Mouse (Mus musculus): Measurements from ENCODE around the gene Thoc7. TPM values are rescaled to one million over a fixed set of nuclear protein-coding genes. Genes with fewer than 3 reads are reported as not detected.

The Thoc7 gene
- polyA plus RNA-seq, 1 experiment from 2014 or later: 198 TPM

- H3K9me3 ChIP-seq (ENCODE audit: control insufficient read depth, low read length): no peaks in the 10 kb centered on the region
- no peak overlapping the region for H3K4me3 ChIP-seq (ENCODE audit: low read depth, low read length)
- ATAC-seq (replicated peaks; ENCODE audit: low FRiP score, low TSS enrichment, low read depth) (no peak), DNase-seq (ENCODE audit: low spot score) (no peak)
- H3K27me3 ChIP-seq (replicated peaks; ENCODE audit: control insufficient read depth, insufficient read depth, low read length): no peaks in the 10 kb centered on the region
- no peak overlapping the region for H3K4me2 ChIP-seq (ENCODE audit: low read length)
- no peak overlapping the region for H3K9ac ChIP-seq (ENCODE audit: low read length)
- H3K4me1 ChIP-seq (replicated peaks; ENCODE audit: control insufficient read depth, insufficient read depth, low read length): no peaks in the 10 kb centered on the region
- WGBS: 65% methylated on average over 4 of the region's 4 CpGs
- no peaks in the 10 kb centered on the region for H3K36me3 ChIP-seq (ENCODE audit: control insufficient read depth, insufficient read depth, low read length)
- no peak overlapping the region for H3K27ac ChIP-seq (ENCODE audit: low read depth)
Observed at GRCm38 (mm10) chr14:13915207-13915606, 46.4 kb downstream of the Thoc7 start.

GRCm38 (mm10) chr14:13914387-13915082, 47.1 kb downstream of the Thoc7 start, which contains the start of gene Gm281:
Gene Gm281, minus strand, starts transcription at chr14:13914478.
- Histone ChIP-seq H3K4me1 (replicated peaks; ENCODE audit: control insufficient read depth, insufficient read depth, low read length) (no peaks in the 10 kb centered on the region), H3K4me3 (ENCODE audit: low read depth, low read length) (no peak within 1 kb of the TSS), H3K9ac (ENCODE audit: low read length) (no peak within 1 kb of the TSS), H3K9me3 (ENCODE audit: control insufficient read depth, low read length) (no peaks in the 10 kb centered on the region), H3K27ac (ENCODE audit: low read depth) (no peak within 1 kb of the TSS), H3K4me2 (ENCODE audit: low read length) (no peak within 1 kb of the TSS), H3K36me3 (ENCODE audit: control insufficient read depth, insufficient read depth, low read length) (no peaks in the 10 kb centered on the region), H3K27me3 (replicated peaks; ENCODE audit: control insufficient read depth, insufficient read depth, low read length) (no peaks in the 10 kb centered on the region)
- ATAC-seq (replicated peaks; ENCODE audit: low FRiP score, low TSS enrichment, low read depth) (no peak), DNase-seq (ENCODE audit: low spot score) (no peak)
- 59% methylated on average over 1 of the region's 1 CpGs for WGBS

- no peak overlapping the region for H3K27ac ChIP-seq (ENCODE audit: low read depth)
- no peaks in the 10 kb centered on the region for H3K36me3 ChIP-seq (ENCODE audit: control insufficient read depth, insufficient read depth, low read length)
- H3K27me3 ChIP-seq (replicated peaks; ENCODE audit: control insufficient read depth, insufficient read depth, low read length): no peaks in the 10 kb centered on the region
- DNase-seq (ENCODE audit: low spot score): no peak
- no peaks in the 10 kb centered on the region for H3K4me1 ChIP-seq (replicated peaks; ENCODE audit: control insufficient read depth, insufficient read depth, low read length)
- no peak overlapping the region for H3K4me3 ChIP-seq (ENCODE audit: low read depth, low read length)
- no peak for ATAC-seq (replicated peaks; ENCODE audit: low FRiP score, low TSS enrichment, low read depth)
- H3K9ac ChIP-seq (ENCODE audit: low read length): no peak overlapping the region
- no peak overlapping the region for H3K4me2 ChIP-seq (ENCODE audit: low read length)
- H3K9me3 ChIP-seq (ENCODE audit: control insufficient read depth, low read length): no peaks in the 10 kb centered on the region
- WGBS: 91% methylated on average over 2 of the region's 2 CpGs
Observed at GRCm38 (mm10) chr14:13910148-13910547, 51.5 kb downstream of the Thoc7 start.

GRCm38 (mm10) chr14:13907145-13907544, 54.5 kb downstream of the Thoc7 start:
- no peak for ATAC-seq (replicated peaks; ENCODE audit: low FRiP score, low TSS enrichment, low read depth)
- DNase-seq (ENCODE audit: low spot score): no peak
- H3K27me3 ChIP-seq (replicated peaks; ENCODE audit: control insufficient read depth, insufficient read depth, low read length): no peaks in the 10 kb centered on the region
- H3K9ac ChIP-seq (ENCODE audit: low read length): no peak overlapping the region
- no peaks in the 10 kb centered on the region for H3K36me3 ChIP-seq (ENCODE audit: control insufficient read depth, insufficient read depth, low read length)
- no peak overlapping the region for H3K27ac ChIP-seq (ENCODE audit: low read depth)
- H3K4me2 ChIP-seq (ENCODE audit: low read length): no peak overlapping the region
- no peaks in the 10 kb centered on the region for H3K9me3 ChIP-seq (ENCODE audit: control insufficient read depth, low read length)
- no peak overlapping the region for H3K4me3 ChIP-seq (ENCODE audit: low read depth, low read length)
- H3K4me1 ChIP-seq (replicated peaks; ENCODE audit: control insufficient read depth, insufficient read depth, low read length): no peaks in the 10 kb centered on the region
- 92% methylated on average over 7 of the region's 7 CpGs for WGBS

GRCm38 (mm10) chr14:13906461-13906860, 55.2 kb downstream of the Thoc7 start:
- no peaks in the 10 kb centered on the region for H3K4me1 ChIP-seq (replicated peaks; ENCODE audit: control insufficient read depth, insufficient read depth, low read length)
- no peaks in the 10 kb centered on the region for H3K27me3 ChIP-seq (replicated peaks; ENCODE audit: control insufficient read depth, insufficient read depth, low read length)
- H3K4me2 ChIP-seq (ENCODE audit: low read length): no peak overlapping the region
- DNase-seq (ENCODE audit: low spot score): no peak
- no peak overlapping the region for H3K9ac ChIP-seq (ENCODE audit: low read length)
- 91% methylated on average over 1 of the region's 1 CpGs for WGBS
- no peaks in the 10 kb centered on the region for H3K9me3 ChIP-seq (ENCODE audit: control insufficient read depth, low read length)
- no peak overlapping the region for H3K4me3 ChIP-seq (ENCODE audit: low read depth, low read length)
- no peaks in the 10 kb centered on the region for H3K36me3 ChIP-seq (ENCODE audit: control insufficient read depth, insufficient read depth, low read length)
- no peak overlapping the region for H3K27ac ChIP-seq (ENCODE audit: low read depth)
- no peak for ATAC-seq (replicated peaks; ENCODE audit: low FRiP score, low TSS enrichment, low read depth)

- ATAC-seq (replicated peaks; ENCODE audit: low FRiP score, low TSS enrichment, low read depth): peak; percentile 81; the same call in 1 of the 2 replicates
- Histone ChIP-seq H3K9ac (ENCODE audit: low read length) (peak overlapping the region; percentile 56), H3K27me3 (replicated peaks; ENCODE audit: control insufficient read depth, insufficient read depth, low read length) (no peaks in the 10 kb centered on the region; the same call in 1 of the 2 replicates), H3K4me1 (replicated peaks; ENCODE audit: control insufficient read depth, insufficient read depth, low read length) (no peaks in the 10 kb centered on the region), H3K9me3 (ENCODE audit: control insufficient read depth, low read length) (no peaks in the 10 kb centered on the region), H3K27ac (ENCODE audit: low read depth) (no peak overlapping the region), H3K36me3 (ENCODE audit: control insufficient read depth, insufficient read depth, low read length) (no peaks in the 10 kb centered on the region), H3K4me2 (ENCODE audit: low read length) (peak overlapping the region; percentile 82), H3K4me3 (ENCODE audit: low read depth, low read length) (peak overlapping the region; percentile 49)
- under 1% methylated on average over 22 of the region's 22 CpGs for WGBS
- DNase-seq (ENCODE audit: low spot score): peak; percentile 83
Observed at GRCm38 (mm10) chr14:13901611-13902067, 60.0 kb downstream of the Thoc7 start.

Other genes with a start within 250 kb of the Thoc7 start
- not detected in 2 replicates for gene Gm281, start 47.4 kb downstream of the Thoc7 start, polyA plus RNA-seq (2014; fragmentation: Nextera tagmentation; extraction: Ambion mirVana)
- 5.9 and 6.6 TPM in 2 replicates for gene Atxn7, start 412 bp downstream of the Thoc7 start, polyA plus RNA-seq (2014; fragmentation: Nextera tagmentation; extraction: Ambion mirVana)
- 212 and 232 TPM in 2 replicates for gene Psmd6, start 159.1 kb upstream of the Thoc7 start, polyA plus RNA-seq (2014; fragmentation: Nextera tagmentation; extraction: Ambion mirVana)
- gene Olfr720, start 225.0 kb upstream of the Thoc7 start, polyA plus RNA-seq (2014; fragmentation: Nextera tagmentation; extraction: Ambion mirVana): not detected in 2 replicates